Mouse (Mus musculus) MEL (cell line): ENCODE measurements around the gene Lcn8. TPM values are rescaled to one million over a fixed set of nuclear protein-coding genes. Genes with fewer than 3 reads are reported as not detected.

Source experiments
- DNase-seq: peaks from one replicate; pipeline ENCODE4 v3.0.0; 2011; ENCODE audit warnings: low read depth, low spot score
- H3K27ac ChIP-seq: 2 replicates; pipeline ENCODE4 v1.5.1; 2012; ENCODE audit warnings: low read depth, mild to moderate bottlenecking, control low read depth, low read length, moderate library complexity; ENCODE audit not compliant: control insufficient read depth
- H3K27me3 ChIP-seq, 2 experiments: fragments of 150-350 bp in 1 of 2; sonication (generic) in 1 of 2; 2 replicates each; pipeline ENCODE4 v1.6.1; 2012; ENCODE audit warnings: low read length in 2 of 2, mild to moderate bottlenecking in 2 of 2, improper control_type of control experiment in 1 of 2, moderate library complexity in 1 of 2; ENCODE audit not compliant: insufficient read depth in 2 of 2, control insufficient read depth in 1 of 2
- H3K36me3 ChIP-seq, 2 experiments: 2 replicates each; pipeline ENCODE4 v1.6.1; 2012 to 2014; ENCODE audit warnings: low read length in 2 of 2, improper control_type of control experiment in 1 of 2, inconsistent platforms in 1 of 2, mild to moderate bottlenecking in 1 of 2; ENCODE audit not compliant: insufficient read depth in 2 of 2, control insufficient read depth in 1 of 2
- H3K4me1 ChIP-seq, 2 experiments: fragments of 150-350 bp in 1 of 2; sonication (generic) in 1 of 2; 2 replicates each; pipeline ENCODE4 v1.6.1; 2012; ENCODE audit warnings: low read length in 2 of 2, improper control_type of control experiment in 1 of 2, mild to moderate bottlenecking in 1 of 2; ENCODE audit not compliant: insufficient read depth in 2 of 2, control insufficient read depth in 1 of 2
- H3K4me3 ChIP-seq, 2 experiments: fragments of 150-350 bp in 1 of 2; sonication (generic) in 1 of 2; 2 replicates each; pipeline ENCODE4 v1.5.1; 2012; ENCODE audit warnings: low read depth in 2 of 2, low read length in 2 of 2, mild to moderate bottlenecking in 2 of 2, moderate library complexity in 2 of 2, control low read depth in 1 of 2, improper control_type of control experiment in 1 of 2; ENCODE audit not compliant: control insufficient read depth in 1 of 2, insufficient read depth in 1 of 2
- H3K79me2 ChIP-seq: 2 replicates; pipeline ENCODE4 v1.6.1; 2012; ENCODE audit warnings: mild to moderate bottlenecking, low read length, moderate library complexity; ENCODE audit not compliant: control insufficient read depth, poor library complexity, insufficient read depth
- H3K9ac ChIP-seq: 2 replicates; pipeline ENCODE4 v1.6.1; 2012; ENCODE audit warnings: low read depth, mild to moderate bottlenecking, control low read depth, low read length, moderate library complexity; ENCODE audit not compliant: control insufficient read depth, poor library complexity, severe bottlenecking
- H3K9me3 ChIP-seq: fragments of 150-350 bp; sonication (generic); replicated peaks from 2 replicates; pipeline ENCODE4 v1.6.1; 2012; ENCODE audit warnings: mild to moderate bottlenecking, low read length, improper control_type of control experiment, moderate library complexity; ENCODE audit not compliant: insufficient read depth
- BHLHE40 ChIP-seq: IDR thresholded peaks from 2 replicates; pipeline ENCODE4 v1.6.1; 2012; ENCODE audit warnings: low read depth, mild to moderate bottlenecking, inconsistent platforms, low read length, improper control_type of control experiment, borderline replicate concordance
- CHD2 ChIP-seq: IDR thresholded peaks from 2 replicates; pipeline ENCODE4 v1.6.1; 2011; ENCODE audit warnings: low read length, improper control_type of control experiment
- CTCF ChIP-seq, 3 experiments: IDR thresholded peaks in 2 of 3; conservative IDR thresholded peaks in 1 of 3; 2 replicates each; pipeline ENCODE4 v1.5.1; 2011 to 2012; ENCODE audit warnings: low read length in 3 of 3, low read depth in 2 of 3, mild to moderate bottlenecking in 2 of 3, improper control_type of control experiment in 1 of 3, inconsistent platforms in 1 of 3, mixed read lengths in 1 of 3, moderate library complexity in 1 of 3; ENCODE audit not compliant: control insufficient read depth in 1 of 3, insufficient read depth in 1 of 3, poor library complexity in 1 of 3, severe bottlenecking in 1 of 3
- E2F4 ChIP-seq: IDR thresholded peaks from 2 replicates; pipeline ENCODE4 v1.6.1; 2011; ENCODE audit warnings: low read depth, low read length, improper control_type of control experiment, borderline replicate concordance
- ELF1 ChIP-seq: IDR thresholded peaks from 2 replicates; pipeline ENCODE4 v1.6.1; 2014; ENCODE audit warnings: low read depth, mild to moderate bottlenecking, inconsistent platforms, low read length, improper control_type of control experiment, moderate library complexity
- EP300 ChIP-seq, 2 experiments: IDR thresholded peaks; 2 replicates each; pipeline ENCODE4 v1.6.1; 2011; ENCODE audit warnings: improper control_type of control experiment in 2 of 2, low read length in 2 of 2, low read depth in 1 of 2, mild to moderate bottlenecking in 1 of 2
- JUND ChIP-seq: IDR thresholded peaks from 2 replicates; pipeline ENCODE4 v1.6.1; 2011; ENCODE audit warnings: low read depth, mild to moderate bottlenecking, improper control_type of control experiment, low read length
- KAT2A ChIP-seq: conservative IDR thresholded peaks from 2 replicates; pipeline ENCODE4 v1.6.1; 2012; ENCODE audit warnings: low read depth, low read length, improper control_type of control experiment, inconsistent platforms
- MAX ChIP-seq: IDR thresholded peaks from 2 replicates; pipeline ENCODE4 v1.6.1; 2011; ENCODE audit warnings: low read length, improper control_type of control experiment
- NRF1 ChIP-seq: IDR thresholded peaks from 2 replicates; pipeline ENCODE4 v1.6.1; 2014; ENCODE audit warnings: low read depth, mild to moderate bottlenecking, inconsistent platforms, low read length, improper control_type of control experiment, moderate library complexity; ENCODE audit not compliant: poor library complexity, insufficient read depth, severe bottlenecking
- POLR2AphosphoS2 ChIP-seq: IDR thresholded peaks from 2 replicates; pipeline ENCODE4 v1.6.1; 2011; ENCODE audit warnings: low read length, improper control_type of control experiment
- RAD21 ChIP-seq: IDR thresholded peaks from 2 replicates; pipeline ENCODE4 v1.6.1; 2011; ENCODE audit warnings: mild to moderate bottlenecking, low read depth, low read length, improper control_type of control experiment
- SIN3A ChIP-seq: IDR thresholded peaks from 2 replicates; pipeline ENCODE4 v1.6.1; 2012; ENCODE audit warnings: low read length, improper control_type of control experiment, inconsistent platforms
- SMC3 ChIP-seq: IDR thresholded peaks from 2 replicates; pipeline ENCODE4 v1.6.1; 2011; ENCODE audit warnings: low read depth, low read length, improper control_type of control experiment
- TAL1 ChIP-seq: IDR thresholded peaks from 2 replicates; pipeline ENCODE4 v1.6.1; 2012; ENCODE audit warnings: mild to moderate bottlenecking, inconsistent platforms, low read length, moderate library complexity, mixed read lengths
- TCF12 ChIP-seq: IDR thresholded peaks from 2 replicates; pipeline ENCODE4 v1.6.1; 2014; ENCODE audit warnings: low read depth, mild to moderate bottlenecking, inconsistent platforms, low read length, improper control_type of control experiment, moderate library complexity
- UBTF ChIP-seq: IDR thresholded peaks from 2 replicates; pipeline ENCODE4 v1.6.1; 2012; ENCODE audit warnings: low read depth, mild to moderate bottlenecking, inconsistent platforms, low read length, improper control_type of control experiment, moderate library complexity, borderline replicate concordance; ENCODE audit not compliant: insufficient read depth
- USF1 ChIP-seq: IDR thresholded peaks from 2 replicates; pipeline ENCODE4 v1.6.1; 2014; ENCODE audit warnings: low read depth, mild to moderate bottlenecking, inconsistent platforms, low read length, improper control_type of control experiment, moderate library complexity
- USF2 ChIP-seq, 2 experiments: IDR thresholded peaks; 2 replicates each; pipeline ENCODE4 v1.6.1; 2011 to 2012; ENCODE audit warnings: improper control_type of control experiment in 2 of 2, low read length in 2 of 2, borderline replicate concordance in 1 of 2, inconsistent platforms in 1 of 2, low read depth in 1 of 2, mild to moderate bottlenecking in 1 of 2; ENCODE audit not compliant: insufficient read depth in 1 of 2
- ZC3H11A ChIP-seq: IDR thresholded peaks from 2 replicates; pipeline ENCODE4 v1.6.1; 2012; ENCODE audit warnings: low read depth, mild to moderate bottlenecking, inconsistent platforms, low read length, improper control_type of control experiment
- ZMIZ1 ChIP-seq: IDR thresholded peaks from 2 replicates; pipeline ENCODE4 v1.6.1; 2012; ENCODE audit warnings: low read depth, mild to moderate bottlenecking, inconsistent platforms, low read length, improper control_type of control experiment, moderate library complexity
- ZNF384 ChIP-seq: IDR thresholded peaks from 2 replicates; pipeline ENCODE4 v1.6.1; 2012; ENCODE audit warnings: low read depth, mild to moderate bottlenecking, inconsistent platforms, low read length, improper control_type of control experiment
- polyA plus RNA-seq, 2 experiments: library from polyadenylated mRNA; stranded (reverse) in 1 of 2; unstranded in 1 of 2; fragments of >175 nt in 1 of 2; fragments of >200 nt in 1 of 2; gene quantifications; 2 replicates each; pipeline versions ENCODE4 v1.2.1 to v1.2.4; 2012; ENCODE audit warnings: low replicate concordance in 2 of 2, low read depth in 1 of 2; ENCODE audit not compliant: insufficient read length in 2 of 2, insufficient read depth in 1 of 2, missing spikeins in 1 of 2
- total RNA-seq: library from RNA; depleted of rRNA; stranded (reverse); fragments of 300-350 nt; gene quantifications from 2 replicates; pipeline ENCODE4 v1.2.3, GENCODE M21; 2012

Gene Lcn8
- total and polyA plus RNA-seq, 3 experiments = not detected

DNA sequence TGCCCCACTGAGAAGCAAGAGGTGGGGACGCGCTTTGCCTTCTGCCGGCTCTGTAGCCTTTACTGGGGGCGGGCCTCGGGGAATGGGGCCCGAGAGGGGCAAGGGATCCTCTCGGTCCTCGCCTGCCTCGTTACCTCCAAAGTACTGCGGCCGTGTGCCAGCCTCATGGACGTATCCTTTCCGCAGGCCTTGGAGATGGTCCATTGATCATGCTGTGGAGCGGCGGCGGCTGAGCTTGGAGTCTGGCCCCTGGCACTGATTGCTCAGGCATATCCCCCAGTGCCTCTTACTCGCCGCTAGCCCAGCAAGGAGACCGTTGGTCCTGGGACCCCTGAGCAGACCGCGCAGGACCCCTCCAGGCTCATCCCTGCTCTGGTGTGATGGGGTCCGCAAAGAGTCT, 36.5 kb upstream of the Lcn8 start:
- Histone ChIP-seq H3K4me3 (no peak overlapping the region), H3K4me1 (peaks cover 0 to 14% of the 10 kb centered on the region in 2 experiments; a peak in 3 of 4 replicates), H3K27ac (no peak overlapping the region), H3K9me3 (no peaks in the 10 kb centered on the region), H3K36me3 (peaks cover 0 to 5% of the 10 kb centered on the region in 2 experiments; a peak in 2 of 4 replicates), H3K27me3 (no peaks in the 10 kb centered on the region), H3K9ac (no peak overlapping the region), H3K79me2 (no peaks in the 10 kb centered on the region)
- no peak for DNase-seq
- no peak for TF ChIP-seq MAX
- TF ChIP-seq POLR2AphosphoS2 = no peak
- no peak for TF ChIP-seq EP300 (IDR thresholded peaks at IDR 0.05; ENCODE audit: low read depth in 1 of 2, low read length in 2 of 2)
- TF ChIP-seq TAL1 = no peak
- TF ChIP-seq USF2 (IDR thresholded peaks at IDR 0.05; ENCODE audit: borderline replicate concordance in 1 of 2, insufficient read depth in 1 of 2, low read depth in 1 of 2, low read length in 2 of 2) = no peak
- no peak for TF ChIP-seq SMC3
- TF ChIP-seq ELF1 = no peak
- TF ChIP-seq NRF1 = no peak
- no peak for TF ChIP-seq USF1
- no peak for TF ChIP-seq ZNF384
- TF ChIP-seq SIN3A = no peak

DNA sequence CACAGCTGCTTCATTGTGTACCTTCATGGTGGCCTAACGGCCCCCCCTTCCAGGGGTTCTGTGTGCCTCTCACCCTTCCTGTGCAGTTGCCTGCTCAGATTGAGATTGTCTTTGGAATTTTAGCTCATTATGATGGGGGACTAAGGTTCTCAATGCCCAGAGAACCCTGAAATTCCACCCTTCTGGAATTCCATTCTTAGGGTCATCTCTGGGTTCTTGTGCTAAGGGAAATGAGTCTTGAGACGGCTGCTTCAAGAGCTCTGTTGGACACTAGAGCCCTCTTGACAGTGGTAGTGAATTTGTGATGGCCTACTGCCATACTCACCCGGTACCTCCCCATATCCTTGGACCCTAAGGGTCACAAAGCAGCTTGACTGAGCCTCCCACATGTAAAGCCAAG, 35.3 kb upstream of the Lcn8 start, which contains the start of gene Ccdc183:
Gene Ccdc183, minus strand, starts transcription at position 101 of the 400 bp plus-strand sequence.
- Histone ChIP-seq H3K27me3 (no peaks in the 10 kb centered on the region), H3K9me3 (no peaks in the 10 kb centered on the region), H3K9ac (no peak within 1 kb of the TSS), H3K36me3 (peaks cover 0 to 5% of the 10 kb centered on the region in 2 experiments; a peak in 2 of 4 replicates), H3K27ac (no peak within 1 kb of the TSS), H3K4me3 (no peak within 1 kb of the TSS), H3K4me1 (peaks cover 0 to 22% of the 10 kb centered on the region in 2 experiments; a peak in 3 of 4 replicates), H3K79me2 (no peaks in the 10 kb centered on the region)
- TF ChIP-seq UBTF = no peak
- TF ChIP-seq BHLHE40 = no peak
- TF ChIP-seq CTCF (IDR thresholded peaks at IDR 0.05 in 2 of 3, conservative IDR thresholded peaks at IDR 0.05 in 1 of 3; ENCODE audit: control insufficient read depth in 1 of 3, insufficient read depth in 1 of 3, low read depth in 2 of 3, low read length in 3 of 3, poor library complexity in 1 of 3, severe bottlenecking in 1 of 3) = no peak
- no peak for TF ChIP-seq KAT2A
- TF ChIP-seq JUND = no peak
- TF ChIP-seq EP300 (IDR thresholded peaks at IDR 0.05; ENCODE audit: low read depth in 1 of 2, low read length in 2 of 2) = no peak
- TF ChIP-seq TAL1 = no peak
- no peak for TF ChIP-seq TCF12
- no peak for TF ChIP-seq ZMIZ1
- no peak for TF ChIP-seq RAD21
- no peak for TF ChIP-seq ZC3H11A
- no peak for TF ChIP-seq CHD2
- TF ChIP-seq E2F4 = no peak
- no peak for TF ChIP-seq USF1
- no peak for TF ChIP-seq MAX
- DNase-seq = no peak
